Mouse (Mus musculus) midbrain, embryonic 12.5 days (tissue): Measurements from ENCODE around the gene Gm21190. TPM values are rescaled to one million over a fixed set of nuclear protein-coding genes. Genes with fewer than 3 reads are reported as not detected.
"Not testable (repeated sequence)": the region's sequence is repeated elsewhere in the genome, so short reads cannot be mapped to it uniquely, and the experiment has no call there.

Experiments used
- ATAC-seq: fragments of 200-750 bp; cut with Nextera tagmentation; 2 replicates; pipeline ENCODE4 v1.8.0; 2017; ENCODE audit warnings: low read depth, moderate TSS enrichment, moderate library complexity; ENCODE audit not compliant: low FRiP score
- H3K27ac ChIP-seq: fragments of 300-500 bp; sonication (generic); replicated peaks from 2 replicates; pipeline ENCODE4 v1.5.1; 2016; ENCODE audit warnings: mild to moderate bottlenecking
- H3K27me3 ChIP-seq: fragments of 300-500 bp; sonication (generic); 2 replicates; pipeline ENCODE4 v1.6.1; 2016; ENCODE audit warnings: mild to moderate bottlenecking
- H3K36me3 ChIP-seq: fragments of 300-500 bp; sonication (generic); 2 replicates; pipeline ENCODE4 v1.6.1; 2016
- H3K4me1 ChIP-seq: fragments of 300-500 bp; sonication (generic); 2 replicates; pipeline ENCODE4 v1.6.1; 2016
- H3K4me2 ChIP-seq: fragments of 300-500 bp; sonication (generic); replicated peaks from 2 replicates; pipeline ENCODE4 v1.6.1; 2016; ENCODE audit warnings: mild to moderate bottlenecking, moderate library complexity
- H3K4me3 ChIP-seq: fragments of 300-500 bp; sonication (generic); 2 replicates; pipeline ENCODE4 v1.5.1; 2016; ENCODE audit warnings: mild to moderate bottlenecking
- H3K9ac ChIP-seq: fragments of 300-500 bp; sonication (generic); replicated peaks from 2 replicates; pipeline ENCODE4 v1.6.1; 2016; ENCODE audit warnings: mild to moderate bottlenecking, moderate library complexity
- H3K9me3 ChIP-seq: fragments of 300-500 bp; sonication (generic); 2 replicates; pipeline ENCODE4 v1.6.1; 2016; ENCODE audit warnings: mild to moderate bottlenecking
- WGBS: fragments of 180-500 bp; shearing (Covaris S2); methylation state at CpG from one replicate; pipeline ENCODE4 v1.1.7; 2016; 5-methylcytosine and 5-hydroxymethylcytosine counted together
- polyA plus RNA-seq: library from polyadenylated mRNA; unstranded; fragments of >200 nt; fragmentation: Nextera tagmentation; extraction: Ambion mirVana; gene quantifications from 2 replicates; pipeline ENCODE4 v1.2.1, GENCODE M21; 2016

Gene Gm21190
- polyA plus RNA-seq, 1 experiment from 2014 or later = not detected

- not testable (repeated sequence) for H3K27ac ChIP-seq, H3K27me3 ChIP-seq, H3K36me3 ChIP-seq, ATAC-seq, H3K4me2 ChIP-seq, H3K4me1 ChIP-seq, H3K4me3 ChIP-seq, H3K9ac ChIP-seq
- H3K9me3 ChIP-seq = peaks cover 38% of the 10 kb centered on the region
- 79% methylated on average over 1 of the region's 1 CpGs for WGBS
These were observed 19.1 kb downstream of the Gm21190 start for GRCm38 (mm10) chr5:15509911-15510310.

- WGBS = 70% methylated on average over 6 of the region's 6 CpGs
- ATAC-seq = peak; percentile 55; the same call in 1 of the 2 replicates
- H3K4me2 ChIP-seq = not testable (repeated sequence)
These were observed 20.3 kb downstream of the Gm21190 start for GRCm38 (mm10) chr5:15508460-15509451.

GRCm38 (mm10) chr5:15507757-15508459 lies 21.1 kb downstream of the Gm21190 start:
- ATAC-seq = peak; percentile 59
- H3K27ac ChIP-seq, H3K4me2 ChIP-seq, H3K9ac ChIP-seq, H3K4me3 ChIP-seq, H3K27me3 ChIP-seq, H3K4me1 ChIP-seq, H3K36me3 ChIP-seq: not testable (repeated sequence)
- H3K9me3 ChIP-seq = peaks cover 34% of the 10 kb centered on the region
- WGBS = 62% methylated on average over 6 of the region's 6 CpGs

More at GRCm38 (mm10) chr5:15508460-15509451, 20.3 kb downstream of the Gm21190 start:
- H3K27me3 ChIP-seq, H3K9ac ChIP-seq, H3K4me3 ChIP-seq, H3K4me1 ChIP-seq, H3K36me3 ChIP-seq, H3K27ac ChIP-seq: not testable (repeated sequence)
- H3K9me3 ChIP-seq = peaks cover 38% of the 10 kb centered on the region

GRCm38 (mm10) chr5:15507309-15507619 lies 21.8 kb downstream of the Gm21190 start:
- Histone ChIP-seq H3K4me1 (no peaks in the 10 kb centered on the region), H3K9ac (no peak overlapping the region), H3K27ac (no peak overlapping the region), H3K4me3 (no peak overlapping the region), H3K9me3 (peaks cover 32% of the 10 kb centered on the region), H3K4me2 (no peak overlapping the region), H3K36me3 (no peaks in the 10 kb centered on the region), H3K27me3 (no peaks in the 10 kb centered on the region)
- WGBS = 74% methylated on average over 3 of the region's 3 CpGs
- ATAC-seq = peak; percentile 59; the same call in 1 of the 2 replicates

GRCm38 (mm10) chr5:15506575-15507308 lies 22.3 kb downstream of the Gm21190 start:
- WGBS = 42% methylated on average over 16 of the region's 16 CpGs
- no peaks in the 10 kb centered on the region for H3K4me1 ChIP-seq
- H3K9ac ChIP-seq = no peak overlapping the region
- peak overlapping the region; percentile 18 for H3K4me2 ChIP-seq
- H3K9me3 ChIP-seq = peaks cover 29% of the 10 kb centered on the region
- no peaks in the 10 kb centered on the region for H3K27me3 ChIP-seq
- H3K36me3 ChIP-seq = no peaks in the 10 kb centered on the region
- peak overlapping the region; percentile 4; the same call in 1 of the 2 replicates for H3K4me3 ChIP-seq
- no peak overlapping the region for H3K27ac ChIP-seq
- peak; percentile 80 for ATAC-seq

GRCm38 (mm10) chr5:15498774-15499400 lies 30.1 kb downstream of the Gm21190 start:
- WGBS = 30% methylated on average over 5 of the region's 5 CpGs
- not testable (repeated sequence) for H3K36me3 ChIP-seq, H3K9ac ChIP-seq, H3K4me2 ChIP-seq, H3K27ac ChIP-seq, H3K4me1 ChIP-seq, H3K4me3 ChIP-seq, H3K27me3 ChIP-seq
- H3K9me3 ChIP-seq = peaks cover 30% of the 10 kb centered on the region
- peak; percentile 89 for ATAC-seq

- ATAC-seq = not testable (repeated sequence)
- WGBS = 79% methylated on average over 3 of the region's 3 CpGs
- peaks cover 35% of the 10 kb centered on the region for H3K9me3 ChIP-seq
These were observed 30.7 kb downstream of the Gm21190 start for GRCm38 (mm10) chr5:15498350-15498749.

GRCm38 (mm10) chr5:15490934-15491333 lies 38.1 kb downstream of the Gm21190 start:
- not testable (repeated sequence) for H3K36me3 ChIP-seq, H3K27ac ChIP-seq, H3K27me3 ChIP-seq, H3K9ac ChIP-seq, H3K4me1 ChIP-seq, H3K4me3 ChIP-seq, H3K4me2 ChIP-seq
- peaks cover 35% of the 10 kb centered on the region for H3K9me3 ChIP-seq
- peak; percentile 47; the same call in 1 of the 2 replicates for ATAC-seq
- WGBS = 63% methylated on average over 2 of the region's 2 CpGs

More at GRCm38 (mm10) chr5:15498350-15498749, 30.7 kb downstream of the Gm21190 start:
- not testable (repeated sequence) for H3K36me3 ChIP-seq, H3K4me2 ChIP-seq, H3K4me3 ChIP-seq, H3K4me1 ChIP-seq, H3K27ac ChIP-seq, H3K27me3 ChIP-seq, H3K9ac ChIP-seq

GRCm38 (mm10) chr5:15488743-15489142 lies 40.3 kb downstream of the Gm21190 start:
- H3K27ac ChIP-seq = no peak overlapping the region
- H3K9ac ChIP-seq = no peak overlapping the region
- WGBS = 84% methylated on average over 5 of the region's 5 CpGs
- no peaks in the 10 kb centered on the region for H3K4me1 ChIP-seq
- no peaks in the 10 kb centered on the region for H3K36me3 ChIP-seq
- H3K27me3 ChIP-seq = no peaks in the 10 kb centered on the region
- H3K4me2 ChIP-seq = no peak overlapping the region
- ATAC-seq = 0 out of 2 replicates have a peak, but pooled peaks have one; percentile 68
- H3K4me3 ChIP-seq = no peak overlapping the region
- peaks cover 37% of the 10 kb centered on the region for H3K9me3 ChIP-seq

GRCm38 (mm10) chr5:15484616-15485015 lies 44.4 kb downstream of the Gm21190 start:
- WGBS = 28% methylated on average over 2 of the region's 2 CpGs
- H3K4me3 ChIP-seq, H3K27me3 ChIP-seq, H3K27ac ChIP-seq, H3K4me2 ChIP-seq, H3K36me3 ChIP-seq, H3K9ac ChIP-seq, ATAC-seq, H3K4me1 ChIP-seq: not testable (repeated sequence)
- H3K9me3 ChIP-seq = peaks cover 33% of the 10 kb centered on the region

- H3K36me3 ChIP-seq, H3K9ac ChIP-seq, H3K4me1 ChIP-seq, ATAC-seq, H3K4me3 ChIP-seq, H3K27ac ChIP-seq, H3K27me3 ChIP-seq, H3K4me2 ChIP-seq: not testable (repeated sequence)
- peaks cover 29% of the 10 kb centered on the region for H3K9me3 ChIP-seq
- 59% methylated on average over 4 of the region's 4 CpGs for WGBS
These were observed 45.4 kb downstream of the Gm21190 start for GRCm38 (mm10) chr5:15483576-15483975.
